Comparison of ENCODE assay signal across 22 mouse cellular contexts in the genomic region with DNA sequence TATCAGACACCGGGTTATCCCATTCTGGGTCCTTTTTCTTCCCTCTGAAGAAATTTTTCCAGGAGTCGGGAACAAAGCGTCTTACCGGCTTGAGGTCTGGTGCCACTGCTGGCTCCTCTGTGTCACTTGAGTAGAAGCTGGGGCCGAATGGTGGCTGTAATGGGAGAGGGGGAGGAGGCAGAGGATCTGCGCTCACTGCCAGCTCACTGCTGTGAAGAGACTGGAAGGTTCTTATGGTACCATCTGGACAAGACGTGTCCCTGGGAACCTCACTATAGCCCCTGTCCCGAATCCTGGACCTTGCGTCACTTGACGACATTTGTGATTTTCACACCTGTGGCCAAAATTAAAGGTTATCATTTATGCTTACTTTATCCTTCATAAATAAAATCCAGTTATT. TPM values are rescaled to one million over a fixed set of nuclear protein-coding genes. Genes with fewer than 3 reads are reported as not detected.
DNase-seq lines count a peak whose midpoint lies in the region; ATAC-seq and TF ChIP-seq lines count a peak whose summit lies in the region.
"Had no signal": no experiment of that assay in that cellular context is flagged by ENCODE, and none has a peak within 500 bp of the region (broad histone marks: within the 10 kb centered on the region; RNA-seq: fewer than 3 reads in every experiment).

No protein-coding gene starts in this region.

- no peak for TF ChIP-seq CTCF in E14TG2a.4 (conservative IDR thresholded peaks at IDR 0.05; ENCODE audit: low read length)
- no peak for TF ChIP-seq CTCF in cerebellum, adult 2 months (IDR thresholded peaks at IDR 0.05; ENCODE audit: borderline replicate concordance, insufficient read depth, low read depth, low read length)

- ATAC-seq in cerebellum, adult (ENCODE audit: insufficient number of reproducible peaks, low FRiP score, low TSS enrichment), result peak; percentile 37; the same call in 1 of the 2 replicates
- no peak for ATAC-seq in midbrain, embryonic 11.5 days (ENCODE audit: low FRiP score)
- no peak for ATAC-seq in monocyte, adult 5-6 weeks (replicated peaks; ENCODE audit: insufficient number of reproducible peaks, low FRiP score, low TSS enrichment, poor library complexity, severe bottlenecking)
- ATAC-seq: activated CD4-positive, CD25-positive, alpha-beta regulatory T cell, adult 4 months; CD4-positive, CD25-positive, alpha-beta regulatory T cell, adult 4 months; forebrain, embryonic 13.5 days; forebrain, postnatal 0 days; hindbrain, postnatal 0 days; Patski had no signal

- H3K9me3 ChIP-seq in E14TG2a.4 (ENCODE audit: low read length), result no peaks in the 10 kb centered on the region
- no peaks in the 10 kb centered on the region; the same call in 1 of the 2 replicates for H3K9me3 ChIP-seq in midbrain, embryonic 11.5 days (ENCODE audit: control insufficient read depth, low read length)
- H3K9me3 ChIP-seq: embryonic facial prominence, embryonic 10.5 days; forebrain, embryonic 13.5 days; hindbrain, embryonic 13.5 days had no signal

- WGBS in cerebellum, adult 2 months, result 13% methylated on average over 10 of the region's 10 CpGs
- 95% methylated on average over 10 of the region's 10 CpGs for whole genome bisulfite sequencing in midbrain, embryonic 11.5 days

- peaks cover 34% of the 10 kb centered on the region for H3K27me3 ChIP-seq in E14TG2a.4 (ENCODE audit: insufficient read depth, low read length)
- H3K27me3 ChIP-seq in cerebellum, adult 2 months (ENCODE audit: control insufficient read depth, insufficient read depth, low read length), result no peaks in the 10 kb centered on the region
- peaks cover 9% of the 10 kb centered on the region; the same call in 1 of the 2 replicates for H3K27me3 ChIP-seq in midbrain, embryonic 11.5 days (ENCODE audit: control insufficient read depth, insufficient read depth, low read length)
- H3K27me3 ChIP-seq: heart, embryonic 15.5 days; Patski had no signal

- peak overlapping the region; percentile 56; the same call in 1 of the 2 replicates for H3K4me3 ChIP-seq in E14TG2a.4 (replicated peaks; ENCODE audit: low read length)
- H3K4me3 ChIP-seq in cerebellum, adult 2 months (replicated peaks; ENCODE audit: insufficient read depth, low read depth, low read length), result no peak overlapping the region
- H3K4me3 ChIP-seq in midbrain, embryonic 11.5 days (ENCODE audit: low read depth, low read length), result no peak overlapping the region
- H3K4me3 ChIP-seq: embryonic facial prominence, embryonic 10.5 days; forebrain, embryonic 13.5 days; gastrocnemius, adult 2 months; heart, embryonic 15.5 days; hindbrain, embryonic 13.5 days had no signal

- no peak overlapping the region for H3K9ac ChIP-seq in midbrain, embryonic 11.5 days (ENCODE audit: low read length)
- H3K9ac ChIP-seq: forebrain, embryonic 13.5 days; forebrain, postnatal 0 days; heart, embryonic 15.5 days; hindbrain, embryonic 13.5 days had no signal

- H3K36me3 ChIP-seq in E14TG2a.4 (ENCODE audit: insufficient read depth, low read length), result no peaks in the 10 kb centered on the region
- H3K36me3 ChIP-seq in midbrain, embryonic 11.5 days (ENCODE audit: control insufficient read depth, insufficient read depth, low read length), result no peaks in the 10 kb centered on the region

- peaks cover 27% of the 10 kb centered on the region for H3K4me1 ChIP-seq in E14TG2a.4 (replicated peaks; ENCODE audit: low read depth, low read length)
- H3K4me1 ChIP-seq in cerebellum, adult 2 months (ENCODE audit: control insufficient read depth, insufficient read depth, low read length), result peaks cover 3% of the 10 kb centered on the region; the same call in 1 of the 2 replicates
- H3K4me1 ChIP-seq in midbrain, embryonic 11.5 days (ENCODE audit: control insufficient read depth, insufficient read depth, low read length), result peaks cover 4% of the 10 kb centered on the region; the same call in 1 of the 2 replicates

- DNase-seq in cerebellum, adult 11 months, result no peak
- peak; percentile 64 to 79 for DNase-seq in cerebellum, adult 2 months
- peak; percentile 60 to 70 for DNase-seq in cerebellum, postnatal 10 days
- DNase-seq in midbrain, embryonic 11.5 days (ENCODE audit: low spot score, missing footprints), result no peak
- no peak for DNase-seq in liver
- DNase-seq: adrenal gland, postnatal 14 days; forebrain, postnatal 0 days; gastrocnemius, adult 2 months; gastrocnemius, postnatal 25 days; heart, postnatal 14 days; kidney, adult 11 months had no signal

- TF ChIP-seq POLR2A in cerebellum, adult 2 months (IDR thresholded peaks at IDR 0.05; ENCODE audit: borderline replicate concordance, insufficient read depth, low read length), result no peak

- H3K27ac ChIP-seq in cerebellum, adult 2 months (ENCODE audit: insufficient read depth, low read length), result no peak overlapping the region
- H3K27ac ChIP-seq in midbrain, embryonic 11.5 days (ENCODE audit: low read depth, low read length), result no peak overlapping the region
- H3K27ac ChIP-seq: embryonic facial prominence, embryonic 10.5 days; forebrain, embryonic 13.5 days; gastrocnemius, adult 2 months; heart, embryonic 15.5 days; hindbrain, embryonic 13.5 days; hindbrain, postnatal 0 days had no signal

- no peak overlapping the region for H3K4me2 ChIP-seq in midbrain, embryonic 11.5 days
- H3K4me2 ChIP-seq: forebrain, embryonic 13.5 days; heart, embryonic 15.5 days; hindbrain, embryonic 13.5 days had no signal

RNA-seq across cellular contexts. Expression of a gene that starts 4.5 kb away (rescaled TPM):
- 13.5 and 16.4 TPM in 2 replicates for polyA plus RNA-seq in cerebellum, adult 2 months (2012; rRNA removed)
- polyA plus RNA-seq in midbrain, embryonic 11.5 days (2014; fragmentation: Nextera tagmentation; extraction: Ambion mirVana), result 1.4 and 1.7 TPM in 2 replicates
- total RNA-seq in monocyte, adult 5-6 weeks (2017), result 0.86 to 3.1 TPM (median 2.8 TPM) in 3 replicates

RNA-seq across cellular contexts. Expression of a gene that starts 38.5 kb away (rescaled TPM):
- polyA plus RNA-seq in cerebellum, adult 2 months (2012; rRNA removed), result 141 and 148 TPM in 2 replicates
- polyA plus RNA-seq in midbrain, embryonic 11.5 days (2014; fragmentation: Nextera tagmentation; extraction: Ambion mirVana), result 355 and 359 TPM in 2 replicates
- 102 to 141 TPM (median 133 TPM) in 3 replicates for total RNA-seq in monocyte, adult 5-6 weeks (2017)

RNA-seq across cellular contexts. Expression of a gene that starts 38.6 kb away (rescaled TPM):
- polyA plus RNA-seq in cerebellum, adult 2 months (2012; rRNA removed), result 15.6 and 17.0 TPM in 2 replicates
- 26.5 and 31.2 TPM in 2 replicates for polyA plus RNA-seq in midbrain, embryonic 11.5 days (2014; fragmentation: Nextera tagmentation; extraction: Ambion mirVana)
- total RNA-seq in monocyte, adult 5-6 weeks (2017), result 25.1 to 42.9 TPM (median 36.4 TPM) in 3 replicates

RNA-seq across cellular contexts. Expression of a gene that starts 39.1 kb away (rescaled TPM):
- 13.8 and 16.0 TPM in 2 replicates for polyA plus RNA-seq in cerebellum, adult 2 months (2012; rRNA removed)
- 21.4 and 24.6 TPM in 2 replicates for polyA plus RNA-seq in midbrain, embryonic 11.5 days (2014; fragmentation: Nextera tagmentation; extraction: Ambion mirVana)
- 4.0 to 27.9 TPM (median 7.6 TPM) in 3 replicates for total RNA-seq in monocyte, adult 5-6 weeks (2017)

RNA-seq across cellular contexts. Expression of a gene that starts 57.3 kb away (rescaled TPM):
- 0.59 and 0.61 TPM in 2 replicates for polyA plus RNA-seq in cerebellum, adult 2 months (2012; rRNA removed)
- polyA plus RNA-seq in midbrain, embryonic 11.5 days (2014; fragmentation: Nextera tagmentation; extraction: Ambion mirVana), result 1.4 and 2.6 TPM in 2 replicates
- 43.9 to 51.2 TPM (median 46.1 TPM) in 3 replicates for total RNA-seq in monocyte, adult 5-6 weeks (2017)

Comparison
In these comparisons a context has a peak if more than half of its experiments do, and no peak if none do; other contexts are left out.
1. DNase-seq: peak in cerebellum, adult 2 months (2 of 2) and cerebellum, postnatal 10 days (2 of 2); none in cerebellum, adult 11 months (single experiment), midbrain, embryonic 11.5 days (single experiment) and liver (single experiment).